Mouse (Mus musculus) embryonic facial prominence, embryonic 10.5 days (tissue): ENCODE results near the gene Ing2. TPM values are rescaled to one million over a fixed set of nuclear protein-coding genes. Genes with fewer than 3 reads are reported as not detected.

ENCODE experiments used
- DNase-seq: peaks from one replicate; pipeline ENCODE4 v3.0.0-alpha.2; 2017; ENCODE audit warnings: low spot score
- H3K27ac ChIP-seq: fragments of 300-500 bp; sonication (generic); replicated peaks from 2 replicates; pipeline ENCODE4 v1.5.1; 2016; ENCODE audit warnings: mild to moderate bottlenecking
- H3K27me3 ChIP-seq: fragments of 300-500 bp; sonication (generic); replicated peaks from 2 replicates; pipeline ENCODE4 v1.6.1; 2016; ENCODE audit warnings: low read depth, mild to moderate bottlenecking; ENCODE audit not compliant: poor library complexity, severe bottlenecking
- H3K36me3 ChIP-seq: fragments of 300-500 bp; sonication (generic); replicated peaks from 2 replicates; pipeline ENCODE4 v1.6.1; 2016; ENCODE audit warnings: mild to moderate bottlenecking, moderate library complexity
- H3K4me1 ChIP-seq: fragments of 300-500 bp; sonication (generic); 2 replicates; pipeline ENCODE4 v1.6.1; 2016
- H3K4me3 ChIP-seq: fragments of 300-500 bp; sonication (generic); 2 replicates; pipeline ENCODE4 v1.5.1; 2016; ENCODE audit warnings: mild to moderate bottlenecking, moderate library complexity
- H3K9me3 ChIP-seq: fragments of 300-500 bp; sonication (generic); 2 replicates; pipeline ENCODE4 v1.6.1; 2016; ENCODE audit warnings: mild to moderate bottlenecking
- WGBS: fragments of 180-500 bp; shearing (Covaris S2); methylation state at CpG from one replicate; pipeline ENCODE4 v1.1.7; 2016; 5-methylcytosine and 5-hydroxymethylcytosine counted together
- polyA plus RNA-seq: library from polyadenylated mRNA; unstranded; fragments of >200 nt; fragmentation: Nextera tagmentation; extraction: Ambion mirVana; gene quantifications from 2 replicates; pipeline ENCODE4 v1.2.1, GENCODE M21; 2016

The Ing2 gene
- polyA plus RNA-seq, 1 experiment from 2014 or later, result 13.6 TPM

DNA sequence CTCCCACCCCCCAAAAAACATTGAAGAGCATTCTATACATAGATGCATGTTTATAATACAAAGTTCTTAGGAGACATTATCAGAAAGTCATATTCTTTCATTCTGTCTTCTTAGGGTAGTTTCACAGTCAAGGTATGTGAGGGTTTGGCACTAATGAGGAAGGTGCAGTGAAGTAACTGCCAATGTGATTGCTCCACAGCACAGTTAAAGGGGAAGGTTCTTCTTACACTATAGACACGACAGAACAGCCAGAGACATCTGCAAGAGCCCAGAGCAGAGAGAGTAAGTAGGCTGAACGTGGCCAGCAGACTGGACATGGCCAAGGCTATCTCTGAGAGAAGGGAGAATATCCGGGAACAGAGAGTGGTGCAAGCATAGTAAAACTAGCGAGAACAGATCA is 38.2 kb downstream of the Ing2 start:
- H3K36me3 ChIP-seq, result no peaks in the 10 kb centered on the region
- peaks cover 7% of the 10 kb centered on the region; the same call in 1 of the 2 replicates for H3K9me3 ChIP-seq
- H3K4me1 ChIP-seq, result peaks cover 13% of the 10 kb centered on the region
- no peak overlapping the region for H3K4me3 ChIP-seq
- 66% methylated on average over 4 of the region's 4 CpGs for WGBS
- no peaks in the 10 kb centered on the region for H3K27me3 ChIP-seq
- H3K27ac ChIP-seq, result no peak overlapping the region
- no peak for DNase-seq

DNA sequence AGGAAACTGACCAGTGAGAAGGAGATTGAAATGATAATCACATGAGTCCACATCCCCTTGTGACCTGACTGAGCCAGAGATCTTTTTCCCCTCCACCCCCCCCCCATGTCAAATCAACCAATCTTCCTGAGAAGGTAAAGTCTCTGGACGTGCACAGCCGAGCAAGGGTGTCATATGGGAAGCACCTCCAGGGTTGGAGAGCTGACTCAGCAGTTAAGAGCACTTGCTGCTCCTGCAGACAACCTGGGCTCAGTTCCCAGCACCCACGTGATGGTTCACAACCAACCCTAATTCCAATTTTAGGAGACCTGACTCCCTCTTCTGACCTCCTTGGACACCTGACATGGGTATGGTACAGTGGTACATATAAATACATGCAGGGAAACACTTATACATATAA is 39.3 kb downstream of the Ing2 start:
- WGBS, result 76% methylated on average over 3 of the region's 3 CpGs

GRCm38 (mm10) chr8:47634791-47635341 is 40.5 kb downstream of the Ing2 start:
- DNase-seq, result no peak
- 52% methylated on average over 10 of the region's 10 CpGs for WGBS
- peaks cover 13% of the 10 kb centered on the region for H3K4me1 ChIP-seq
- no peak overlapping the region for H3K4me3 ChIP-seq
- H3K9me3 ChIP-seq, result no peaks in the 10 kb centered on the region
- H3K36me3 ChIP-seq, result no peaks in the 10 kb centered on the region
- no peak overlapping the region for H3K27ac ChIP-seq
- no peaks in the 10 kb centered on the region for H3K27me3 ChIP-seq

More for the DNA sequence above, 39.3 kb downstream of the Ing2 start:
- Histone ChIP-seq H3K27me3 (no peaks in the 10 kb centered on the region), H3K4me1 (peaks cover 13% of the 10 kb centered on the region), H3K4me3 (no peak overlapping the region), H3K9me3 (0 out of 2 replicates have a peak, but pooled peaks cover 2% of the 10 kb centered on the region), H3K27ac (no peak overlapping the region), H3K36me3 (no peaks in the 10 kb centered on the region)
- DNase-seq, result no peak

- H3K27ac ChIP-seq, result no peak overlapping the region
- no peak overlapping the region for H3K4me3 ChIP-seq
- peaks cover 5% of the 10 kb centered on the region; the same call in 1 of the 2 replicates for H3K9me3 ChIP-seq
- 94% methylated on average over 1 of the region's 1 CpGs for WGBS
- H3K27me3 ChIP-seq, result no peaks in the 10 kb centered on the region
- H3K36me3 ChIP-seq, result no peaks in the 10 kb centered on the region
- H3K4me1 ChIP-seq, result no peaks in the 10 kb centered on the region
- no peak for DNase-seq
Observed at GRCm38 (mm10) chr8:47621144-47621543, 54.2 kb downstream of the Ing2 start.

Other genes with a start within 250 kb of the Ing2 start
- gene Stox2, start 229.2 kb downstream of the Ing2 start, polyA plus RNA-seq, result 16.8 and 19.5 TPM in 2 replicates
- gene Trappc11, start 142.1 kb downstream of the Ing2 start, polyA plus RNA-seq, result 34.7 and 35.2 TPM in 2 replicates
- 47.6 and 50.4 TPM in 2 replicates for gene Rwdd4a, start 141.9 kb downstream of the Ing2 start, polyA plus RNA-seq
- gene Cdkn2aip, start 38.4 kb upstream of the Ing2 start, polyA plus RNA-seq, result 38.2 and 38.5 TPM in 2 replicates
- not detected in 2 replicates for gene Cldn24, start 146.6 kb upstream of the Ing2 start, polyA plus RNA-seq
- not detected in 2 replicates for gene Cldn22, start 148.9 kb upstream of the Ing2 start, polyA plus RNA-seq